32 mouse cellular contexts compared by ENCODE assay signal in the genomic region with DNA sequence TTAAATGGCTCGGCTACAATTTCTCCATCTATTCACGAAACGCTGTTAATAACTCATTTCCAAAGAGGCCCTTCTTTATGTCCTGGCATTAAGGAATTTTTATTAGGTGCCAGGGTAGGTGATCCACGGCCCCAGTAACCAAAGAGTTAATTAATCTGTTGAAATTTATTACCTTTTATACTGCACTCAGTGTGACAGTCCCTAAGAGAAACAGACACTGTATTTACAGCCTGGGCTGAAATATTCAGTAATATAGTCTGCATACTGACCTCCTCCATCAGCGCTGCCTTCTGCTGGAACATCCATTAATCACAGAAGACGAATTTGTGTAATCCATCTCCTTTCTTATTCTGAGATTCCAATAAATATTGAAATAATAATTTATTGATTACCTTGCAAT.
"Had no signal": no experiment of that assay in that cellular context is flagged by ENCODE, and none has a peak within 500 bp of the region (broad histone marks: within the 10 kb centered on the region; RNA-seq: fewer than 3 reads in every experiment).

No protein-coding gene starts in this region.

- H3K4me1 ChIP-seq: limb, embryonic 15.5 days; liver, embryonic 12.5 days; liver, embryonic 13.5 days; liver, embryonic 15.5 days; lung, embryonic 15.5 days; midbrain, embryonic 10.5 days; midbrain, embryonic 12.5 days; midbrain, embryonic 13.5 days; midbrain, embryonic 15.5 days had no signal

- H3K36me3 ChIP-seq: limb, embryonic 10.5 days; limb, embryonic 12.5 days; limb, embryonic 13.5 days; limb, embryonic 15.5 days; liver, embryonic 12.5 days; liver, embryonic 13.5 days; liver, embryonic 15.5 days; lung, embryonic 15.5 days; midbrain, embryonic 10.5 days; midbrain, embryonic 12.5 days; midbrain, embryonic 13.5 days; midbrain, embryonic 15.5 days had no signal

- DNase-seq: layer of hippocampus, postnatal 36 days; left cerebral cortex, postnatal 4 days; liver; liver, embryonic 13.5 days; liver, postnatal 0 days; lung, adult 18-20 months; lung, adult 2 months; lung, embryonic 14.5 days; lung, postnatal 10 days; lung, postnatal 14 days; lung, postnatal 36 days; lung, postnatal 4 days; midbrain, embryonic 14.5 days had no signal

- H3K27me3 ChIP-seq: limb, embryonic 12.5 days; limb, embryonic 13.5 days; limb, embryonic 15.5 days; liver, embryonic 12.5 days; liver, embryonic 13.5 days; liver, embryonic 15.5 days; lung, embryonic 15.5 days; midbrain, embryonic 12.5 days; midbrain, embryonic 13.5 days; midbrain, embryonic 15.5 days had no signal

- H3K9ac ChIP-seq: limb, embryonic 12.5 days; limb, embryonic 13.5 days; limb, embryonic 15.5 days; liver, embryonic 12.5 days; liver, embryonic 13.5 days; liver, embryonic 14.5 days; liver, embryonic 15.5 days; liver, postnatal 0 days; lung, embryonic 14.5 days; lung, embryonic 15.5 days; midbrain, embryonic 12.5 days; midbrain, embryonic 13.5 days; midbrain, embryonic 15.5 days had no signal

- H3K27ac ChIP-seq: left cerebral cortex, adult 2 months; limb, embryonic 10.5 days; limb, embryonic 12.5 days; limb, embryonic 13.5 days; limb, embryonic 15.5 days; liver, embryonic 12.5 days; liver, embryonic 13.5 days; liver, embryonic 14.5 days; liver, embryonic 15.5 days; lung, embryonic 15.5 days; macrophage; midbrain, embryonic 10.5 days; midbrain, embryonic 12.5 days; midbrain, embryonic 13.5 days; midbrain, embryonic 15.5 days had no signal

- H3K4me2 ChIP-seq: limb, embryonic 12.5 days; limb, embryonic 13.5 days; limb, embryonic 15.5 days; liver, embryonic 11.5 days; liver, embryonic 12.5 days; liver, embryonic 13.5 days; liver, embryonic 15.5 days; lung, embryonic 14.5 days; lung, embryonic 15.5 days; midbrain, embryonic 11.5 days; midbrain, embryonic 12.5 days; midbrain, embryonic 13.5 days; midbrain, embryonic 15.5 days had no signal

- H3K4me3 ChIP-seq: left cerebral cortex, adult 2 months; limb, embryonic 10.5 days; limb, embryonic 12.5 days; limb, embryonic 13.5 days; limb, embryonic 15.5 days; liver, embryonic 12.5 days; liver, embryonic 13.5 days; liver, embryonic 15.5 days; lung, embryonic 15.5 days; megakaryocyte, embryonic 14.5 days; midbrain, embryonic 10.5 days; midbrain, embryonic 12.5 days; midbrain, embryonic 13.5 days; midbrain, embryonic 15.5 days had no signal

- ATAC-seq: liver, embryonic 12.5 days; liver, postnatal 0 days; lung, postnatal 0 days; midbrain, embryonic 13.5 days; midbrain, embryonic 15.5 days; midbrain, embryonic 16.5 days had no signal

- H3K9me3 ChIP-seq: limb, embryonic 10.5 days; limb, embryonic 12.5 days; limb, embryonic 13.5 days; limb, embryonic 15.5 days; liver, embryonic 12.5 days; liver, embryonic 13.5 days; liver, embryonic 15.5 days; lung, embryonic 15.5 days; midbrain, embryonic 10.5 days; midbrain, embryonic 12.5 days; midbrain, embryonic 13.5 days; midbrain, embryonic 15.5 days had no signal
